Comparison of ENCODE assay signal across 17 mouse cellular contexts in genomic region chr19:55378884-55379283, GRCm38 (mm10).
DNase-seq lines count a peak whose midpoint lies in the region; ATAC-seq and TF ChIP-seq lines count a peak whose summit lies in the region.
"Had no signal": no experiment of that assay in that cellular context is flagged by ENCODE, and none has a peak within 500 bp of the region (broad histone marks: within the 10 kb centered on the region; RNA-seq: fewer than 3 reads in every experiment).

No protein-coding gene starts in this region.

- peaks cover under 1 to 14% of the 10 kb centered on the region in 2 experiments; a peak in 3 of 4 replicates for H3K36me3 ChIP-seq in MEL (ENCODE audit: control insufficient read depth in 1 of 2, insufficient read depth in 2 of 2, low read length in 2 of 2)
- no peaks in the 10 kb centered on the region for H3K36me3 ChIP-seq in midbrain, embryonic 12.5 days
- H3K36me3 ChIP-seq in midbrain, embryonic 16.5 days (ENCODE audit: control insufficient read depth, insufficient read depth, low read length), result no peaks in the 10 kb centered on the region
- H3K36me3 ChIP-seq: embryonic facial prominence, embryonic 12.5 days; forebrain, embryonic 15.5 days; heart, embryonic 12.5 days; hindbrain, embryonic 15.5 days had no signal

- peaks cover 3 to 12% of the 10 kb centered on the region in 2 experiments; a peak in 2 of 4 replicates for H3K4me1 ChIP-seq in MEL (ENCODE audit: control insufficient read depth in 1 of 2, insufficient read depth in 2 of 2, low read length in 2 of 2)
- peaks cover 29% of the 10 kb centered on the region for H3K4me1 ChIP-seq in midbrain, embryonic 12.5 days
- peaks cover 19% of the 10 kb centered on the region for H3K4me1 ChIP-seq in midbrain, embryonic 16.5 days (ENCODE audit: control insufficient read depth, insufficient read depth, low read length)

- H3K27ac ChIP-seq in MEL (ENCODE audit: control insufficient read depth, low read depth, low read length), result 0 out of 2 replicates have a peak overlapping the region, but pooled peaks have one; percentile 3
- H3K27ac ChIP-seq in midbrain, embryonic 12.5 days (replicated peaks), result peak overlapping the region; percentile 70
- H3K27ac ChIP-seq in midbrain, embryonic 16.5 days (ENCODE audit: low read length), result peak overlapping the region; percentile 61
- H3K27ac ChIP-seq: embryonic facial prominence, embryonic 12.5 days; forebrain, embryonic 15.5 days; hindbrain, embryonic 15.5 days had no signal

- H3K4me2 ChIP-seq in midbrain, embryonic 12.5 days (replicated peaks), result no peak overlapping the region
- no peak overlapping the region for H3K4me2 ChIP-seq in midbrain, embryonic 16.5 days (ENCODE audit: low read length)
- H3K4me2 ChIP-seq: embryonic facial prominence, embryonic 12.5 days; forebrain, embryonic 15.5 days; heart, embryonic 12.5 days; hindbrain, embryonic 15.5 days had no signal

- intact Hi-C loops in left cerebral cortex, postnatal 4 days (cut with DNase I), result no loop called here
- intact Hi-C loops in left cerebral cortex, postnatal 36 days (cut with DNase I), result no loop called here

- TF ChIP-seq EP300 in MEL (IDR thresholded peaks at IDR 0.05; ENCODE audit: low read depth in 1 of 2, low read length in 2 of 2), result peak; percentile 34 to 37; a peak in 2 of 4 replicates

- peak; percentile 72 for DNase-seq in MEL (ENCODE audit: low read depth, low spot score)
- peak; percentile 14 for DNase-seq in c-Kit-positive CD71-positive TER-119-negative erythroid progenitor cells, embryonic 14.5 days (ENCODE audit: low read depth)
- no peak for DNase-seq in left cerebral cortex, postnatal 4 days
- DNase-seq in neural tube, embryonic 10.5 days (ENCODE audit: extremely low spot score, low spot score), result no peak
- DNase-seq in left cerebral cortex, postnatal 36 days (ENCODE audit: low spot score in 2 of 2), result no peak
- DNase-seq: adrenal gland, postnatal 14 days; cerebellum, adult 2 months; cerebellum, postnatal 14 days; gastrocnemius, postnatal 10 days had no signal

- H3K27me3 ChIP-seq in MEL (ENCODE audit: control insufficient read depth in 1 of 2, insufficient read depth in 2 of 2, low read length in 2 of 2), result no peaks in the 10 kb centered on the region
- no peaks in the 10 kb centered on the region for H3K27me3 ChIP-seq in midbrain, embryonic 12.5 days
- no peaks in the 10 kb centered on the region for H3K27me3 ChIP-seq in midbrain, embryonic 16.5 days (ENCODE audit: control insufficient read depth, insufficient read depth, low read depth, low read length)
- H3K27me3 ChIP-seq: embryonic facial prominence, embryonic 12.5 days; heart, embryonic 12.5 days; hindbrain, embryonic 15.5 days; Patski had no signal

- H3K4me3 ChIP-seq in MEL (ENCODE audit: control insufficient read depth in 1 of 2, insufficient read depth in 1 of 2, low read depth in 2 of 2, low read length in 2 of 2), result no peak overlapping the region
- no peak overlapping the region for H3K4me3 ChIP-seq in midbrain, embryonic 12.5 days
- H3K4me3 ChIP-seq in midbrain, embryonic 16.5 days (ENCODE audit: low read depth, low read length), result no peak overlapping the region
- H3K4me3 ChIP-seq: embryonic facial prominence, embryonic 12.5 days; forebrain, embryonic 15.5 days; heart, embryonic 12.5 days; hindbrain, embryonic 15.5 days had no signal

- TF ChIP-seq POLR2A in MEL (IDR thresholded peaks at IDR 0.05; ENCODE audit: control insufficient read depth in 1 of 2, insufficient read depth in 1 of 2, low read depth in 1 of 2, low read length in 2 of 2, poor library complexity in 1 of 2), result no peak

- ATAC-seq in midbrain, embryonic 12.5 days (ENCODE audit: low FRiP score, low read depth), result no peak
- ATAC-seq in midbrain, embryonic 16.5 days, result no peak
- ATAC-seq: activated CD4-positive, CD25-positive, alpha-beta regulatory T cell, adult 4 months; forebrain, embryonic 15.5 days; Patski had no signal

- H3K79me2 ChIP-seq in MEL (ENCODE audit: control insufficient read depth, insufficient read depth, low read length, poor library complexity), result no peaks in the 10 kb centered on the region; the same call in 1 of the 2 replicates

- WGBS in midbrain, embryonic 12.5 days, result 59% methylated on average over 2 of the region's 2 CpGs
- WGBS in midbrain, embryonic 16.5 days, result 51% methylated on average over 2 of the region's 2 CpGs

- no peak for TF ChIP-seq CTCF in MEL (IDR thresholded peaks at IDR 0.05 in 2 of 3, conservative IDR thresholded peaks at IDR 0.05 in 1 of 3; ENCODE audit: control insufficient read depth in 1 of 3, insufficient read depth in 1 of 3, low read depth in 2 of 3, low read length in 3 of 3, poor library complexity in 1 of 3, severe bottlenecking in 1 of 3)

- no peak for TF ChIP-seq RAD21 in MEL (IDR thresholded peaks at IDR 0.05; ENCODE audit: low read depth, low read length)

- H3K9me3 ChIP-seq in MEL (replicated peaks; ENCODE audit: insufficient read depth, low read length), result no peaks in the 10 kb centered on the region
- H3K9me3 ChIP-seq in midbrain, embryonic 12.5 days, result no peaks in the 10 kb centered on the region
- no peaks in the 10 kb centered on the region for H3K9me3 ChIP-seq in midbrain, embryonic 16.5 days (replicated peaks; ENCODE audit: control insufficient read depth, low read length, poor library complexity, severe bottlenecking)
- H3K9me3 ChIP-seq: embryonic facial prominence, embryonic 12.5 days; forebrain, embryonic 15.5 days; heart, embryonic 12.5 days; hindbrain, embryonic 15.5 days had no signal

- H3K9ac ChIP-seq in MEL (ENCODE audit: control insufficient read depth, low read depth, low read length, poor library complexity, severe bottlenecking), result no peak overlapping the region
- H3K9ac ChIP-seq in midbrain, embryonic 12.5 days (replicated peaks), result no peak overlapping the region
- H3K9ac ChIP-seq in midbrain, embryonic 16.5 days (ENCODE audit: low read depth, low read length), result no peak overlapping the region
- H3K9ac ChIP-seq: embryonic facial prominence, embryonic 12.5 days; forebrain, embryonic 15.5 days; heart, embryonic 12.5 days; hindbrain, embryonic 15.5 days had no signal

TF ChIP-seq in MEL, 35 proteins besides CTCF, POLR2A, EP300 and RAD21:
- TF ChIP-seq USF2 (IDR thresholded peaks at IDR 0.05; ENCODE audit: borderline replicate concordance in 1 of 2, insufficient read depth in 1 of 2, low read depth in 1 of 2, low read length in 2 of 2) (no peak), CHD1 (IDR thresholded peaks at IDR 0.05; ENCODE audit: low read depth, low read length) (no peak), JUND (IDR thresholded peaks at IDR 0.05; ENCODE audit: low read depth, low read length) (no peak), HCFC1 (IDR thresholded peaks at IDR 0.05; ENCODE audit: low read depth, low read length) (no peak), ZMIZ1 (IDR thresholded peaks at IDR 0.05; ENCODE audit: low read depth, low read length) (no peak), USF1 (IDR thresholded peaks at IDR 0.05; ENCODE audit: low read depth, low read length) (no peak), ZC3H11A (IDR thresholded peaks at IDR 0.05; ENCODE audit: low read depth, low read length) (no peak), MAFK (IDR thresholded peaks at IDR 0.05; ENCODE audit: borderline replicate concordance, low read depth, low read length) (no peak), E2F4 (IDR thresholded peaks at IDR 0.05; ENCODE audit: borderline replicate concordance, low read depth, low read length) (no peak), UBTF (IDR thresholded peaks at IDR 0.05; ENCODE audit: borderline replicate concordance, insufficient read depth, low read depth, low read length) (no peak), MYB (IDR thresholded peaks at IDR 0.05; ENCODE audit: low read depth, low read length) (no peak), SIN3A (IDR thresholded peaks at IDR 0.05; ENCODE audit: low read length) (peak; percentile 51; the same call in 1 of the 2 replicates), POLR2AphosphoS2 (IDR thresholded peaks at IDR 0.05; ENCODE audit: low read length) (no peak), ZNF384 (IDR thresholded peaks at IDR 0.05; ENCODE audit: low read depth, low read length) (no peak), ETS1 (IDR thresholded peaks at IDR 0.05; ENCODE audit: low read depth, low read length) (peak; percentile 72; the same call in 1 of the 2 replicates), ELF1 (IDR thresholded peaks at IDR 0.05; ENCODE audit: low read depth, low read length) (no peak), CHD2 (IDR thresholded peaks at IDR 0.05; ENCODE audit: low read length) (no peak), GATA1 (IDR thresholded peaks at IDR 0.05; ENCODE audit: low read depth, low read length) (peak; percentile 58; the same call in 1 of the 2 replicates), NRF1 (IDR thresholded peaks at IDR 0.05; ENCODE audit: insufficient read depth, low read depth, low read length, poor library complexity, severe bottlenecking) (no peak), TBP (IDR thresholded peaks at IDR 0.05; ENCODE audit: low read depth, low read length) (0 out of 2 replicates have a peak, but pooled peaks have one; percentile 24), POLR2AphosphoS5 (IDR thresholded peaks at IDR 0.05; ENCODE audit: borderline replicate concordance, low read depth, low read length) (no peak), MEF2A (IDR thresholded peaks at IDR 0.05; ENCODE audit: extremely low read depth, insufficient replicate concordance, low read depth, low read length, poor library complexity, severe bottlenecking) (no peak), GABPA (IDR thresholded peaks at IDR 0.05; ENCODE audit: low read depth, low read length) (no peak), MXI1 (IDR thresholded peaks at IDR 0.05; ENCODE audit: low read depth, low read length) (peak; percentile 30; the same call in 1 of the 2 replicates), KAT2A (conservative IDR thresholded peaks at IDR 0.05; ENCODE audit: low read depth, low read length) (no peak), MAX (IDR thresholded peaks at IDR 0.05; ENCODE audit: low read length) (no peak), TCF12 (IDR thresholded peaks at IDR 0.05; ENCODE audit: low read depth, low read length) (no peak)
TF ChIP-seq in MEL: peak in this region for 5.

Comparison
In these comparisons a context has a peak if more than half of its experiments do, and no peak if none do; other contexts are left out.
1. DNase-seq: peak in MEL (single experiment) and c-Kit-positive CD71-positive TER-119-negative erythroid progenitor cells, embryonic 14.5 days (single experiment); none in left cerebral cortex, postnatal 4 days (single experiment), neural tube, embryonic 10.5 days (single experiment) and left cerebral cortex, postnatal 36 days (0 of 2).
2. H3K27ac ChIP-seq: peak in every context shown above with its lines; median percentile 70 in midbrain, embryonic 12.5 days; 61 in midbrain, embryonic 16.5 days; 3 in MEL.